Mouse (Mus musculus) small intestine, adult 2 months (tissue): ENCODE data around the gene Golga4. TPM values are rescaled to one million over a fixed set of nuclear protein-coding genes. Genes with fewer than 3 reads are reported as not detected.
A peak's percentile ranks its signal among the peaks of the same experiment; 100 is the strongest.

Experiments used
- H3K27ac ChIP-seq: fragments of 200-500 bp; 2 replicates; pipeline ENCODE4 v1.5.1; 2012; ENCODE audit warnings: low read depth, low read length, control low read depth, inconsistent platforms; ENCODE audit not compliant: insufficient read depth
- H3K27me3 ChIP-seq: fragments of 200-500 bp; 2 replicates; pipeline ENCODE4 v1.6.1; 2012; ENCODE audit warnings: mild to moderate bottlenecking, moderate library complexity, low read length, inconsistent platforms; ENCODE audit not compliant: control insufficient read depth, insufficient read depth
- H3K36me3 ChIP-seq: fragments of 200-500 bp; 2 replicates; pipeline ENCODE4 v1.6.1; 2012; ENCODE audit warnings: mild to moderate bottlenecking, low read length, control low read depth, inconsistent platforms; ENCODE audit not compliant: control insufficient read depth, insufficient read depth
- H3K4me1 ChIP-seq: fragments of 200-500 bp; 2 replicates; pipeline ENCODE4 v1.6.1; 2012; ENCODE audit warnings: low read length, inconsistent platforms, mixed read lengths; ENCODE audit not compliant: control insufficient read depth, insufficient read depth, insufficient read length
- H3K4me3 ChIP-seq: fragments of 200-500 bp; 2 replicates; pipeline ENCODE4 v1.5.1; 2012; ENCODE audit warnings: low read depth, mild to moderate bottlenecking, control low read depth, inconsistent platforms, low read length, moderate library complexity
- CTCF ChIP-seq: fragments of 200-500 bp; IDR thresholded peaks from 2 replicates; pipeline ENCODE4 v1.5.1; 2012; ENCODE audit warnings: low read depth, mild to moderate bottlenecking, control low read depth, inconsistent platforms, low read length, moderate library complexity, mixed read lengths; ENCODE audit not compliant: insufficient replicate concordance, insufficient read length; ENCODE audit errors: extremely low read depth
- POLR2A ChIP-seq: fragments of 200-500 bp; IDR thresholded peaks from 2 replicates; pipeline ENCODE4 v1.6.1; 2012; ENCODE audit warnings: low read depth, mild to moderate bottlenecking, control low read depth, inconsistent platforms, low read length, moderate library complexity
- WGBS: fragments of 180-500 bp; shearing (Covaris S2); methylation state at CpG from one replicate; pipeline ENCODE4 v1.1.7; 2018; 5-methylcytosine and 5-hydroxymethylcytosine counted together
- polyA plus RNA-seq: library from polyadenylated mRNA; depleted of rRNA; stranded (reverse); fragments of >200 nt; gene quantifications from 2 replicates; pipeline ENCODE4 v1.2.3, GENCODE M21; 2012

Gene Golga4
- polyA plus RNA-seq, 1 experiment = 17.8 TPM

DNA sequence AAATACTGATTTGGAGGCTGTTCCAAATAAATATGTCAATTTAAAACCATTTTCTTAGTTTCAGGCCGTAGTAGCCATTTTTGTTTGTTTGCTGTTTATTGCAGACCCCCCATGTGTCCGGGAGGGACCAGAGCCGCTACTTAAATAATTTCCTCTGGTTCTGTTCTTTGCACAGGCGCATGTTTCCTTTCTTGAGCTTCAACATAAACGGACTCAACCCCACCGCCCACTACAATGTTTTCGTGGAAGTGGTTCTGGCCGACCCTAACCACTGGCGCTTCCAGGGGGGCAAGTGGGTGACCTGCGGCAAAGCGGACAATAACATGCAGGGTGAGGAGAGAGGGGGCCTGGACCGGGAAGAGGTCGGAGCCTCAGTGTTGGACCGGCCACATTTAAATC, 25.8 kb upstream of the Golga4 start:
- Histone ChIP-seq H3K36me3 (no peaks in the 10 kb centered on the region), H3K4me1 (peaks cover 10% of the 10 kb centered on the region), H3K4me3 (no peak overlapping the region), H3K27me3 (peaks cover 58% of the 10 kb centered on the region), H3K27ac (no peak overlapping the region)
- TF ChIP-seq CTCF (no peak), POLR2A (no peak)
- WGBS = 23% methylated on average over 14 of the region's 14 CpGs

DNA sequence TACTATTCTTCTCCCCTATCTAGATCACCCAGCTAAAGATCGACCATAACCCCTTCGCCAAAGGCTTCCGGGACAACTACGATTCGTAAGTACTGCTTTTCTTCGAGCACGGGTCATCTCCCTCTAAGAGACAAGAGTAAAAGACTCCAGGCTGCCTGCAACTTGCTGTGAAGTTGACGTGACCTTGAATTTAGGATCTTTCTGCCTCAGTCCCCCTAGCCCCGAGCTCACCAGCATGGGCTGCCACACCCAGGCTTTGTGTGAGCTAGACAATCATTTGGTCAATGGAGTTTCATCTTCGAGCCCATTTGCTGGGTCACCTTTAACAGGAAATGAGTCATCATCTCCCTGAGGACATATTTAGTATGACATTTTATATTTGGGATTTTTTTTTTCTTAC, 23.9 kb upstream of the Golga4 start:
- 69% methylated on average over 10 of the region's 10 CpGs for WGBS
- TF ChIP-seq CTCF = no peak
- no peak for TF ChIP-seq POLR2A
- H3K36me3 ChIP-seq = no peaks in the 10 kb centered on the region
- no peak overlapping the region for H3K27ac ChIP-seq
- peaks cover 59% of the 10 kb centered on the region for H3K27me3 ChIP-seq
- H3K4me1 ChIP-seq = peaks cover 10% of the 10 kb centered on the region
- no peak overlapping the region for H3K4me3 ChIP-seq

DNA sequence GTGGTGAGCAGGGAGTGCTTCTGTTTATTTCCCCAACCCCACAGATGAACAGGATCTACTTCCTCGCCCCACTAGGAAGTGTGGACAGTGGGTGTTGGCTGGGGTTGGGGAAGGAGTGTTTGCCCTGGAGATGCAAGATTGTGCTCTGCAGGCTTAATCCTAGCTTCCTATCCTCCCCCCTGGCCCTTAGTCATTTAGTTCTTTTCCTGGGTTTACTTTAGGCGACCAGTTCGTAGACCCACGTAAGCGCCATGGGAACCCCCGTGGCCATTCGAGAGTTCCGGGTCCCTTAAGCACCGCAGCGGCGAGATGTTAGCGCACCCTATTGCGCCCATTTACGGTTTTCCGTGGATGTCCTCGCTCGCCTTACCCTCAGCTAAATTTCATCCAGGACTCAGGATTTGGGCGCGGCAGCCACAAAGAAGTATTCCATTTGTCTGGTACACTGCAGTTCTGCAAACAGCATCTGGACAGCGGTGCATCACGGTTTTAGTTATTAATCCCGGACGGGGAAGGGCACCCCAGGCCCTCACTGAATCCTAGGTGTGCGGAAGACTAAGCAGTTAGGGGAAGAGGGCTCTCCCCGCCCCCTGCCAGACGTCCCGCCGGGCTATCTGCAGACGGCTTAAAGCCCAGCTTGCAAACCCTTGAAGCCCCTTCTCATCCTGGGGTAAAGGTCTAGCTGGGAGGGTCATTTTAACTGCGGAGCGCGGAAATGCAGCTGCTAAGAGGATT, 19.5 kb upstream of the Golga4 start:
- Histone ChIP-seq H3K4me3 (no peak overlapping the region), H3K36me3 (no peaks in the 10 kb centered on the region), H3K4me1 (peaks cover 2% of the 10 kb centered on the region), H3K27me3 (peaks cover 32% of the 10 kb centered on the region), H3K27ac (no peak overlapping the region)
- 10% methylated on average over 32 of the region's 32 CpGs for WGBS
- no peak for TF ChIP-seq POLR2A
- no peak for TF ChIP-seq CTCF

DNA sequence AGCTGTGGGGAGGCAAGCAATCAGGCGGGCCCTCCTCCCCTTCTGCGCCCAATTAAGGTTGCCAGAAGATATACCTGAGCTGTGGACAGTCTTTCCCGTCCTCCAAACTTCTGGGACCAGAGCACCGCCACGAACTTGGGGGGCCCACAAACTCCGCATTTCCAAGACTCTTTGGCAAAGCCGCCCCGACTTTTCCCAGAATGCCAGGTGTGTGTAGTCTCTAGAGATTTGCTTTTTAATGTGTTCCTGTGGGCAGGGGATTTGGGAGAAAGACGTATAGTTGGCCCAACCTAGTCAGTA, 19.0 kb upstream of the Golga4 start:
- no peak for TF ChIP-seq CTCF
- TF ChIP-seq POLR2A = no peak
- Histone ChIP-seq H3K4me1 (peaks cover 2% of the 10 kb centered on the region), H3K27ac (no peak overlapping the region), H3K4me3 (no peak overlapping the region), H3K27me3 (peaks cover 30% of the 10 kb centered on the region), H3K36me3 (no peaks in the 10 kb centered on the region)
- 8% methylated on average over 9 of the region's 9 CpGs for WGBS

DNA sequence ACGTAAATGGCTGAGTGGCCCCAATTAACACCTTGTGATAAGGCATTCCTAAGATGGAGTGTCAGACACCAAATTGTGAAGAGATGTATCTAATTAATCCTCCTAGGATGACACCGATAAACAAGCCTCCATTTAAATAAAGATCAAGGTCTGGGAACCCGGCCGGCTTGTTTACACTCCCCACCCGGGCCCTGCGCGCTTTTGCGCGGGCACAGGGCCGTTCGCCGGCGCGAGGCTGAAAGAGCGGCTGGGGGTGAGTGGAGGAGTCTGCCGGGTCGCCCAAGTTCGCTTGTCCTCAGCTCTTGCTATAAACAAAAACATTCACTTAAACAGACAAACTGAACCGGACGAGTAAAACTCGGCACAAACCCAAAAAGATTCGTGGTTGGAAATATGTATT, 18.4 kb upstream of the Golga4 start:
- Histone ChIP-seq H3K36me3 (no peaks in the 10 kb centered on the region), H3K4me1 (peaks cover 4% of the 10 kb centered on the region), H3K4me3 (peak overlapping the region; percentile 51; the same call in 1 of the 2 replicates), H3K27me3 (peaks cover 27% of the 10 kb centered on the region), H3K27ac (no peak overlapping the region)
- TF ChIP-seq CTCF (no peak), POLR2A (no peak)
- 1% methylated on average over 22 of the region's 22 CpGs for WGBS

DNA sequence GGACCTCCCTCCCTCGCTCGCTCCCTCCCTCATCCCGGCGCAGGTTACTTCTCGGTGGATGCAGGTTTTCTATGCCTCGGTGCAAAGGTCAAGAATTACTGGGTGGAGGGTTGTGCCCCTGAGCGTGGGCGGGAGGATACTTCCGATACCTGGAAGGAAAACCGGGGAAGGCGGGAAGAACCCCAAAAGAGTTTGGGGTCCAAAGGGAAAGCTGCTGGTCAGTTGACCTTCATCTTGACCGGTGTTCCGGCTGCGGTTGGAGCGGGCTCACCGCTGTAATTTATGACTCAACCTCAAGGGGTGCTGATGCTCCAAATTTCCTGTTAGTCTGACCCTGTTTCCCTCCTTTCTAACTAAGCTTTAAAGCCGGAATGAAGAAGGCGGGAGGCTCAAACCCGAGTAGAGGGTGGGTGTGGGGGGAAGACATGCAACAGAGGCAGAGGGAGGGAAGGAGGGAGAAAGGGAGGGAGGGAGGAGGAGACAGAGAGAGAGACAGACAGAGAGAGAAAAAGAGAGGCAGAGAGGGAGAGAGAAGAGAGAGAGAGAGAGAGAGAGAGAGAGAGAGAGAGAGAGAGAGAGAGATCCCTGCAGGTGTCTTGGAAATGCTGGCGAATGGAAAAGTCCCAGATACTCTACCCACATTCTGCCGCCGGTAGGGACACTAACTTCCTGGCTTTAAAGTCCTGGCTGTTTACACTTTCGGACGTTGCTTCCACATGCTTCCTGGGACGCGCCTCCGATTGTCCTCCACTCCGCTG, 17.8 kb upstream of the Golga4 start:
- Histone ChIP-seq H3K27ac (no peak overlapping the region), H3K36me3 (no peaks in the 10 kb centered on the region), H3K27me3 (peaks cover 27% of the 10 kb centered on the region), H3K4me1 (peaks cover 5% of the 10 kb centered on the region), H3K4me3 (peak overlapping the region; percentile 51)
- WGBS = under 1% methylated on average over 28 of the region's 28 CpGs
- TF ChIP-seq CTCF (peak; percentile 45; the same call in 1 of the 2 replicates), POLR2A (no peak)

DNA sequence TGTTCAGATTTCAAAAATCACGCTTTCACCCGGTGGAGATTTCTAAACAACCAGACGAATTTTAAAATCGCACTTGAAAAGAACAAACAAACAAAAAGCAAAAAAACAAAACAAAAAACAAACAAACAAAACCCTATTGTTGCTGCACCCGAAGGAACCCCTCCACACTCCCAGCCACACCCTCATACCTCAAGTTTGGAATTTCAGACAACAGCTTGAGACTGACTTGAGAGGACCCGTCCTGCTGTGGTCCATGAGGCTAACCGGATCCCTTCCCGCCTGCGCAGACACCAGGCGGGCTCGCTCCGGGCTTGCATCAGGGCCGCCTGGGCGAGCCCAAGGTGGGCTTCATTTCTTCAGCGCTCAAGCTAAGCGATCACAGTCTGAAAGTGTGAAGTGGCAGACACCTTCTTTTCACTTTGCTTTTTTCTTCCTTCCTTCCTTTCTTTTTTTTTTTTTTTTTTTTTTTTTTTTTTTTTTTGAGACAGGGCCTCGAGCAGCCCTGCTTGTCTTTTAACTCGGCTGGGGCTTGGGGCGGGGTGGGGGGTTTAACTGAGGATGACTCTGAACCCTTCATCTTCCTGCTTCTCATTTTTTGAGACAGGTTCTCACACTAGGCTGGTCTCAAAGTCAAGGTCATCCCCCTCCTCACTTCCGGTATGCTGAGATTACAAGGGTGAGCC, 17.0 kb upstream of the Golga4 start:
- 4% methylated on average over 20 of the region's 20 CpGs for WGBS
- H3K4me3 ChIP-seq = peak overlapping the region; percentile 51
- no peak for TF ChIP-seq POLR2A
- no peak for TF ChIP-seq CTCF
- peaks cover 8% of the 10 kb centered on the region for H3K4me1 ChIP-seq
- H3K27me3 ChIP-seq = peaks cover 27% of the 10 kb centered on the region
- H3K27ac ChIP-seq = no peak overlapping the region
- H3K36me3 ChIP-seq = no peaks in the 10 kb centered on the region
